Mouse (Mus musculus) CD4-positive, CD25-positive, alpha-beta regulatory T cell, adult 4 months (primary cell): ENCODE measurements around the gene Tgm2. TPM values are rescaled to one million over a fixed set of nuclear protein-coding genes. Genes with fewer than 3 reads are reported as not detected.

ENCODE experiments used
- ATAC-seq: one replicate; pipeline ENCODE4 v1.8.0; 2017
- polyA plus RNA-seq, 2 experiments: library from polyadenylated mRNA; unstranded; fragments of 100-300 nt; shearing (Covaris generic); gene quantifications; one replicate each; pipeline ENCODE4 v1.2.1; 2017

Tgm2 gene
- polyA plus RNA-seq, 2 experiments from 2014 or later: 3.1 to 4.4 TPM

- ATAC-seq: no peak
These were observed 21.4 kb upstream of the Tgm2 start for GRCm38 (mm10) chr2:158167496-158168205.

GRCm38 (mm10) chr2:158166628-158167027 lies 20.4 kb upstream of the Tgm2 start:
- peak; percentile 93 for ATAC-seq

- no peak for ATAC-seq
These were observed 19.5 kb upstream of the Tgm2 start for GRCm38 (mm10) chr2:158165776-158166175.

GRCm38 (mm10) chr2:158163034-158163433 lies 16.8 kb upstream of the Tgm2 start:
- ATAC-seq: peak; percentile 24

GRCm38 (mm10) chr2:158161761-158162160 lies 15.5 kb upstream of the Tgm2 start:
- peak; percentile 19 for ATAC-seq

GRCm38 (mm10) chr2:158159376-158160235 lies 13.4 kb upstream of the Tgm2 start:
- ATAC-seq: peak; percentile 77

GRCm38 (mm10) chr2:158157654-158158053 lies 11.4 kb upstream of the Tgm2 start:
- no peak for ATAC-seq

- ATAC-seq: no peak
These were observed 10.3 kb upstream of the Tgm2 start for GRCm38 (mm10) chr2:158156487-158156886.

GRCm38 (mm10) chr2:158155615-158156014 lies 9.4 kb upstream of the Tgm2 start:
- ATAC-seq: no peak

GRCm38 (mm10) chr2:158155101-158155500 lies 8.9 kb upstream of the Tgm2 start:
- ATAC-seq: no peak

- ATAC-seq: no peak
These were observed 8.4 kb upstream of the Tgm2 start for GRCm38 (mm10) chr2:158154641-158155040.

GRCm38 (mm10) chr2:158153728-158154343 lies 7.6 kb upstream of the Tgm2 start:
- peak; percentile 89 for ATAC-seq

- no peak for ATAC-seq
These were observed 6.6 kb upstream of the Tgm2 start for GRCm38 (mm10) chr2:158152685-158153309.

- ATAC-seq: no peak
These were observed 4.8 kb upstream of the Tgm2 start for GRCm38 (mm10) chr2:158151077-158151476.

- no peak for ATAC-seq
These were observed 735 bp upstream of the Tgm2 start for GRCm38 (mm10) chr2:158146971-158147370.

- no peak for ATAC-seq
These were observed 639 bp downstream of the Tgm2 start for GRCm38 (mm10) chr2:158145528-158146065.

GRCm38 (mm10) chr2:158144750-158145527 lies 1.3 kb downstream of the Tgm2 start:
- no peak for ATAC-seq

- no peak for ATAC-seq
These were observed 2.0 kb downstream of the Tgm2 start for GRCm38 (mm10) chr2:158144263-158144662.

GRCm38 (mm10) chr2:158143816-158144215 lies 2.4 kb downstream of the Tgm2 start:
- ATAC-seq: no peak

- ATAC-seq: no peak
These were observed 3.3 kb downstream of the Tgm2 start for GRCm38 (mm10) chr2:158142981-158143380.

- no peak for ATAC-seq
These were observed 4.4 kb downstream of the Tgm2 start for GRCm38 (mm10) chr2:158141690-158142440.
